Mouse (Mus musculus) midbrain, embryonic 16.5 days (tissue): Measurements from ENCODE around the gene Olfr134. TPM values are rescaled to one million over a fixed set of nuclear protein-coding genes. Genes with fewer than 3 reads are reported as not detected.
"Not testable (repeated sequence)": the region's sequence is repeated elsewhere in the genome, so short reads cannot be mapped to it uniquely, and the experiment has no call there.

Experiments used
- ATAC-seq: fragments of 200-750 bp; cut with Nextera tagmentation; 2 replicates; pipeline ENCODE4 v1.8.0; 2017; ENCODE audit warnings: moderate TSS enrichment
- H3K27ac ChIP-seq: fragments of 300-500 bp; sonication (generic); 2 replicates; pipeline ENCODE4 v1.5.1; 2014; ENCODE audit warnings: mild to moderate bottlenecking, low read length, mixed read lengths
- H3K27me3 ChIP-seq: fragments of 300-500 bp; sonication (generic); 2 replicates; pipeline ENCODE4 v1.6.1; 2014; ENCODE audit warnings: low read depth, low read length, mixed read lengths; ENCODE audit not compliant: control insufficient read depth, insufficient read depth
- H3K36me3 ChIP-seq: fragments of 300-500 bp; sonication (generic); 2 replicates; pipeline ENCODE4 v1.6.1; 2014; ENCODE audit warnings: mild to moderate bottlenecking, low read length, moderate library complexity, mixed read lengths; ENCODE audit not compliant: control insufficient read depth, insufficient read depth
- H3K4me1 ChIP-seq: fragments of 300-500 bp; sonication (generic); 2 replicates; pipeline ENCODE4 v1.6.1; 2014; ENCODE audit warnings: mild to moderate bottlenecking, low read length, mixed read lengths; ENCODE audit not compliant: control insufficient read depth, insufficient read depth
- H3K4me2 ChIP-seq: fragments of 300-500 bp; sonication (generic); 2 replicates; pipeline ENCODE4 v1.6.1; 2014; ENCODE audit warnings: mild to moderate bottlenecking, low read length, mixed read lengths
- H3K4me3 ChIP-seq: fragments of 300-500 bp; sonication (generic); 2 replicates; pipeline ENCODE4 v1.5.1; 2014; ENCODE audit warnings: low read depth, mild to moderate bottlenecking, low read length, moderate library complexity, mixed read lengths
- H3K9ac ChIP-seq: fragments of 300-500 bp; sonication (generic); 2 replicates; pipeline ENCODE4 v1.6.1; 2014; ENCODE audit warnings: low read depth, low read length, mixed read lengths
- H3K9me3 ChIP-seq: fragments of 300-500 bp; sonication (generic); replicated peaks from 2 replicates; pipeline ENCODE4 v1.6.1; 2014; ENCODE audit warnings: mild to moderate bottlenecking, low read length, mixed read lengths; ENCODE audit not compliant: control insufficient read depth, poor library complexity, severe bottlenecking
- WGBS: fragments of 180-500 bp; shearing (Covaris S2); extraction: QIAGEN DNeasy Blood & Tissue Kit; methylation state at CpG from one replicate; pipeline ENCODE4 v1.1.7; 2014; 5-methylcytosine and 5-hydroxymethylcytosine counted together
- polyA plus RNA-seq: library from polyadenylated mRNA; unstranded; fragments of >200 nt; fragmentation: Nextera tagmentation; extraction: Ambion mirVana; gene quantifications from 2 replicates; pipeline ENCODE4 v1.2.1, GENCODE M21; 2015

Olfr134 gene
- not detected in 2 replicates for polyA plus RNA-seq

GRCm38 (mm10) chr17:38171088-38171487 lies at the start of gene Olfr134:
TSS of gene Olfr134 (plus strand) at chr17:38171388.
- H3K4me3 ChIP-seq: no peak within 1 kb of the TSS
- no peak within 1 kb of the TSS for H3K27ac ChIP-seq
- no peaks in the 10 kb centered on the region for H3K36me3 ChIP-seq
- no peaks in the 10 kb centered on the region for H3K9me3 ChIP-seq
- H3K4me2 ChIP-seq: no peak within 1 kb of the TSS
- H3K9ac ChIP-seq: no peak within 1 kb of the TSS
- 75% methylated on average over 3 of the region's 3 CpGs for WGBS
- no peaks in the 10 kb centered on the region for H3K4me1 ChIP-seq
- ATAC-seq: no peak
- H3K27me3 ChIP-seq: no peaks in the 10 kb centered on the region

- not testable (repeated sequence) for H3K4me3 ChIP-seq, H3K4me2 ChIP-seq, H3K4me1 ChIP-seq, H3K9ac ChIP-seq, H3K9me3 ChIP-seq, H3K36me3 ChIP-seq, ATAC-seq, H3K27ac ChIP-seq, H3K27me3 ChIP-seq
- 86% methylated on average over 1 of the region's 1 CpGs for WGBS
Observed at GRCm38 (mm10) chr17:38124199-38124598, 47.0 kb upstream of the Olfr134 start.

- H3K36me3 ChIP-seq, H3K27me3 ChIP-seq, H3K9me3 ChIP-seq, H3K4me1 ChIP-seq, ATAC-seq, H3K9ac ChIP-seq, H3K27ac ChIP-seq, H3K4me3 ChIP-seq, H3K4me2 ChIP-seq: not testable (repeated sequence)
- WGBS: 58% methylated on average over 3 of the region's 3 CpGs
Observed at GRCm38 (mm10) chr17:38125371-38125770, 45.8 kb upstream of the Olfr134 start.

GRCm38 (mm10) chr17:38134426-38134825 lies 36.8 kb upstream of the Olfr134 start, which contains the start of gene Olfr132:
TSS of gene Olfr132 (minus strand) at chr17:38134526.
- H3K4me1 ChIP-seq: no peaks in the 10 kb centered on the region
- ATAC-seq: no peak
- no peak within 1 kb of the TSS for H3K4me2 ChIP-seq
- no peaks in the 10 kb centered on the region for H3K9me3 ChIP-seq
- H3K27ac ChIP-seq: no peak within 1 kb of the TSS
- no peak within 1 kb of the TSS for H3K4me3 ChIP-seq
- H3K36me3 ChIP-seq: no peaks in the 10 kb centered on the region
- H3K9ac ChIP-seq: no peak within 1 kb of the TSS
- no peaks in the 10 kb centered on the region for H3K27me3 ChIP-seq
- WGBS: 68% methylated on average over 1 of the region's 1 CpGs

- Histone ChIP-seq H3K9ac (no peak within 1 kb of the TSS), H3K4me1 (no peaks in the 10 kb centered on the region), H3K27me3 (no peaks in the 10 kb centered on the region), H3K36me3 (no peaks in the 10 kb centered on the region), H3K4me2 (no peak within 1 kb of the TSS), H3K27ac (no peak within 1 kb of the TSS), H3K4me3 (no peak within 1 kb of the TSS), H3K9me3 (no peaks in the 10 kb centered on the region)
- no peak for ATAC-seq
- WGBS: 50% methylated on average over 2 of the region's 2 CpGs
Observed at GRCm38 (mm10) chr17:38144981-38145380, 26.2 kb upstream of the Olfr134 start, which contains the start of gene Olfr133. TSS of gene Olfr133 (plus strand) at chr17:38145281.

- Histone ChIP-seq H3K9me3 (no peaks in the 10 kb centered on the region), H3K9ac (no peak within 1 kb of the TSS), H3K27ac (no peak within 1 kb of the TSS), H3K36me3 (no peaks in the 10 kb centered on the region), H3K4me2 (no peak within 1 kb of the TSS), H3K27me3 (no peaks in the 10 kb centered on the region), H3K4me3 (no peak within 1 kb of the TSS), H3K4me1 (no peaks in the 10 kb centered on the region)
- 91% methylated on average over 1 of the region's 1 CpGs for WGBS
- no peak for ATAC-seq
Observed at GRCm38 (mm10) chr17:38204035-38204434, 32.8 kb downstream of the Olfr134 start, which contains the start of gene Olfr135. TSS of gene Olfr135 (plus strand) at chr17:38204335.

Other genes starting within 250 kb of the Olfr134 start
- gene Olfr761, start 218.3 kb upstream of the Olfr134 start, polyA plus RNA-seq: not detected in 2 replicates
- gene Olfr129, start 111.3 kb upstream of the Olfr134 start, polyA plus RNA-seq: not detected in 2 replicates
- gene Olfr130, start 107.5 kb upstream of the Olfr134 start, polyA plus RNA-seq: not detected in 2 replicates
- not detected in 2 replicates for gene Olfr131, start 82.7 kb upstream of the Olfr134 start, polyA plus RNA-seq
- not detected in 2 replicates for gene Olfr132, start 36.9 kb upstream of the Olfr134 start, polyA plus RNA-seq
- not detected in 2 replicates for gene Olfr133, start 26.1 kb upstream of the Olfr134 start, polyA plus RNA-seq
- gene Olfr135, start 32.9 kb downstream of the Olfr134 start, polyA plus RNA-seq: not detected in 2 replicates
- gene Olfr138, start 89.6 kb downstream of the Olfr134 start, polyA plus RNA-seq: not detected in 2 replicates
- not detected in 2 replicates for gene Olfr137, start 136.2 kb downstream of the Olfr134 start, polyA plus RNA-seq
- not detected in 2 replicates for gene Olfr136, start 158.4 kb downstream of the Olfr134 start, polyA plus RNA-seq
- not detected in 2 replicates for gene Esp36, start 248.8 kb downstream of the Olfr134 start, polyA plus RNA-seq